Mouse (Mus musculus): Measurements from ENCODE around the gene Prkcd.
"Not testable (repeated sequence)": the region's sequence is repeated elsewhere in the genome, so short reads cannot be mapped to it uniquely, and the experiment has no call there.

Gene Prkcd

GRCm38 (mm10) chr14:30596407-30596806 lies 29.6 kb downstream of the Prkcd start:
- no peak for DNase-seq

- DNase-seq = peak; percentile 33 to 45
These were observed 30.3 kb downstream of the Prkcd start for GRCm38 (mm10) chr14:30595576-30596313.

GRCm38 (mm10) chr14:30594092-30594695 lies 31.8 kb downstream of the Prkcd start:
- peak; percentile 43 for DNase-seq

GRCm38 (mm10) chr14:30593279-30594091 lies 32.5 kb downstream of the Prkcd start:
- peak; percentile 88 to 89 for DNase-seq

- peak; percentile 91 to 96 for DNase-seq
These were observed 34.6 kb downstream of the Prkcd start for GRCm38 (mm10) chr14:30591417-30591816.

- DNase-seq = no peak
These were observed 35.1 kb downstream of the Prkcd start for GRCm38 (mm10) chr14:30590918-30591317.

GRCm38 (mm10) chr14:30590041-30590645 lies 35.9 kb downstream of the Prkcd start:
- no peak for DNase-seq

- DNase-seq = no peak
These were observed 39.1 kb downstream of the Prkcd start for GRCm38 (mm10) chr14:30586780-30587461.

GRCm38 (mm10) chr14:30585323-30585722 lies 40.7 kb downstream of the Prkcd start:
- no peak for DNase-seq

GRCm38 (mm10) chr14:30584497-30585251 lies 41.3 kb downstream of the Prkcd start:
- no peak for DNase-seq

- no peak for DNase-seq
These were observed 41.9 kb downstream of the Prkcd start for GRCm38 (mm10) chr14:30584077-30584476.

GRCm38 (mm10) chr14:30581238-30581637 lies 44.8 kb downstream of the Prkcd start:
- no peak for DNase-seq

- no peak for DNase-seq
These were observed 46.1 kb downstream of the Prkcd start for GRCm38 (mm10) chr14:30579882-30580281.

- no peak for DNase-seq
These were observed 46.8 kb downstream of the Prkcd start for GRCm38 (mm10) chr14:30579180-30579579.

- not testable (repeated sequence) for DNase-seq
These were observed 48.5 kb downstream of the Prkcd start for GRCm38 (mm10) chr14:30577303-30578062.

- no peak for DNase-seq
These were observed 49.8 kb downstream of the Prkcd start for GRCm38 (mm10) chr14:30576260-30576659.

GRCm38 (mm10) chr14:30575791-30576190 lies 50.2 kb downstream of the Prkcd start:
- DNase-seq = no peak

- DNase-seq = peak; percentile 89
These were observed 51.9 kb downstream of the Prkcd start for GRCm38 (mm10) chr14:30573983-30574584.

- no peak for DNase-seq
These were observed 52.8 kb downstream of the Prkcd start for GRCm38 (mm10) chr14:30573235-30573634.

GRCm38 (mm10) chr14:30572253-30572652 lies 53.8 kb downstream of the Prkcd start:
- no peak for DNase-seq

Measured in cerebellum, postnatal 14 days (tissue).